Mouse (Mus musculus): ENCODE measurements at regions not wholly inside any gene's neighbourhood (a gene's known extent, or its start where the extent isn't known, plus 50 kb on each side); places are given as distances from the start of the nearest gene placed in this dataset.

GRCm38 (mm10) chr8:92771856-92772650 lies 55.0 kb upstream of the Mmp2 start:
- Histone ChIP-seq H3K27me3 (ENCODE audit: control insufficient read depth, insufficient read depth, low read length) (no peaks in the 10 kb centered on the region), H3K36me3 (ENCODE audit: control insufficient read depth, insufficient read depth, low read length) (no peaks in the 10 kb centered on the region), H3K27ac (replicated peaks; ENCODE audit: low read depth, low read length) (no peak overlapping the region), H3K9ac (ENCODE audit: low read depth, low read length, severe bottlenecking) (no peak overlapping the region), H3K4me1 (ENCODE audit: control insufficient read depth, insufficient read depth, low read length) (no peaks in the 10 kb centered on the region), H3K4me3 (replicated peaks; ENCODE audit: low read length) (no peak overlapping the region), H3K9me3 (ENCODE audit: control insufficient read depth, low read length) (no peaks in the 10 kb centered on the region), H3K4me2 (replicated peaks; ENCODE audit: low read depth, low read length, severe bottlenecking) (no peak overlapping the region)
- WGBS, result 65% methylated on average over 14 of the region's 14 CpGs
- no peak for TF ChIP-seq POLR2A (IDR thresholded peaks at IDR 0.05; ENCODE audit: borderline replicate concordance, extremely low read depth, insufficient read depth, insufficient read length)
- DNase-seq (ENCODE audit: low spot score) (no peak), ATAC-seq (ENCODE audit: low FRiP score, low read depth) (no peak)

GRCm38 (mm10) chr8:92772826-92773225 lies 54.3 kb upstream of the Mmp2 start:
- WGBS, result 75% methylated on average over 10 of the region's 10 CpGs
- Histone ChIP-seq H3K4me2 (replicated peaks; ENCODE audit: low read depth, low read length, severe bottlenecking) (no peak overlapping the region), H3K9ac (ENCODE audit: low read depth, low read length, severe bottlenecking) (no peak overlapping the region), H3K27me3 (ENCODE audit: control insufficient read depth, insufficient read depth, low read length) (no peaks in the 10 kb centered on the region), H3K9me3 (ENCODE audit: control insufficient read depth, low read length) (no peaks in the 10 kb centered on the region), H3K4me1 (ENCODE audit: control insufficient read depth, insufficient read depth, low read length) (no peaks in the 10 kb centered on the region), H3K27ac (replicated peaks; ENCODE audit: low read depth, low read length) (no peak overlapping the region), H3K4me3 (replicated peaks; ENCODE audit: low read length) (no peak overlapping the region), H3K36me3 (ENCODE audit: control insufficient read depth, insufficient read depth, low read length) (no peaks in the 10 kb centered on the region)
- TF ChIP-seq POLR2A (IDR thresholded peaks at IDR 0.05; ENCODE audit: borderline replicate concordance, extremely low read depth, insufficient read depth, insufficient read length), result no peak
- ATAC-seq (ENCODE audit: low FRiP score, low read depth) (no peak), DNase-seq (ENCODE audit: low spot score) (no peak)

- TF ChIP-seq POLR2A (IDR thresholded peaks at IDR 0.05; ENCODE audit: borderline replicate concordance, extremely low read depth, insufficient read depth, insufficient read length), result no peak
- no peaks in the 10 kb centered on the region for H3K4me1 ChIP-seq (ENCODE audit: control insufficient read depth, insufficient read depth, low read length)
- ATAC-seq (ENCODE audit: low FRiP score, low read depth) (no peak), DNase-seq (ENCODE audit: low spot score) (no peak)
- no peak overlapping the region for H3K4me2 ChIP-seq (replicated peaks; ENCODE audit: low read depth, low read length, severe bottlenecking)
- no peak overlapping the region for H3K9ac ChIP-seq (ENCODE audit: low read depth, low read length, severe bottlenecking)
- no peak overlapping the region for H3K4me3 ChIP-seq (replicated peaks; ENCODE audit: low read length)
- H3K36me3 ChIP-seq (ENCODE audit: control insufficient read depth, insufficient read depth, low read length), result no peaks in the 10 kb centered on the region
- WGBS, result 48% methylated on average over 4 of the region's 4 CpGs
- no peak overlapping the region for H3K27ac ChIP-seq (replicated peaks; ENCODE audit: low read depth, low read length)
- no peaks in the 10 kb centered on the region for H3K9me3 ChIP-seq (ENCODE audit: control insufficient read depth, low read length)
- no peaks in the 10 kb centered on the region for H3K27me3 ChIP-seq (ENCODE audit: control insufficient read depth, insufficient read depth, low read length)
Observed at GRCm38 (mm10) chr8:92775186-92775585, 51.9 kb upstream of the Mmp2 start.

- H3K4me3 ChIP-seq (replicated peaks; ENCODE audit: low read length), result no peak overlapping the region
- no peak overlapping the region for H3K27ac ChIP-seq (replicated peaks; ENCODE audit: low read depth, low read length)
- H3K4me2 ChIP-seq (replicated peaks; ENCODE audit: low read depth, low read length, severe bottlenecking), result no peak overlapping the region
- no peaks in the 10 kb centered on the region for H3K9me3 ChIP-seq (ENCODE audit: control insufficient read depth, low read length)
- no peaks in the 10 kb centered on the region for H3K27me3 ChIP-seq (ENCODE audit: control insufficient read depth, insufficient read depth, low read length)
- TF ChIP-seq POLR2A (IDR thresholded peaks at IDR 0.05; ENCODE audit: borderline replicate concordance, extremely low read depth, insufficient read depth, insufficient read length), result no peak
- H3K36me3 ChIP-seq (ENCODE audit: control insufficient read depth, insufficient read depth, low read length), result no peaks in the 10 kb centered on the region
- DNase-seq (ENCODE audit: low spot score), result no peak
- no peak overlapping the region for H3K9ac ChIP-seq (ENCODE audit: low read depth, low read length, severe bottlenecking)
- no peak for ATAC-seq (ENCODE audit: low FRiP score, low read depth)
- no peaks in the 10 kb centered on the region for H3K4me1 ChIP-seq (ENCODE audit: control insufficient read depth, insufficient read depth, low read length)
- 26% methylated on average over 5 of the region's 5 CpGs for WGBS
Observed at GRCm38 (mm10) chr8:92777106-92777505, 50.0 kb upstream of the Mmp2 start.
